Mouse (Mus musculus): ENCODE results near the gene 8030474K03Rik.

DNA sequence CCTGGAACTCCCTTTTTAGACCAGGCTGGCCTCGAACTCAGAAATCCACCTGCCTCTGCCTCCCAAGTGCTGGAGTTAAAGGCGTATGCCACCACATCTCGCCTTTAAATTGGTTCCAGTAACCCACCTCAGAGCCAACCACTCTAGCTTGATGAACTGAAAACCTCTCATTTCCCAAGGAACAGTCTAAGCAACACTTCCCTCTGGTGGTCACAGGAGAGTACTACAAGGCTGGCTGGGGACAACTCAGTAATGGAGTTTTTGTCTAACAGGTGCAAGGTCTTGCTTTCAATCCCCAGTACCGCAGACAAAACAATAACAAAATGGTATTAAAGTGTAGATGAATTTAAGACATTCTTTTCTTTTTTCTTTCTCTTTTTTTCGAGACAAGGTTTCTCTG, 22.4 kb upstream of the 8030474K03Rik start:
- no peak for TF ChIP-seq POLR2A (IDR thresholded peaks at IDR 0.05; ENCODE audit: low read depth, low read length)
- peak; percentile 47 for TF ChIP-seq CTCF (conservative IDR thresholded peaks at IDR 0.05; ENCODE audit: insufficient read depth, insufficient read length, low read depth, low read length)

Data from kidney, adult 2 months (tissue).